Mouse (Mus musculus) gastrocnemius, adult 2 months (tissue): ENCODE results near the gene Fam171a1. TPM values are rescaled to one million over a fixed set of nuclear protein-coding genes. Genes with fewer than 3 reads are reported as not detected.
A peak's percentile ranks its signal among the peaks of the same experiment; 100 is the strongest.

Experiments used
- DNase-seq: peaks from one replicate; pipeline ENCODE4 v3.0.0; 2022
- H3K27ac ChIP-seq: fragments of 200-600 bp; 2 replicates; pipeline ENCODE4 v1.8.1; 2022; ENCODE audit warnings: mild to moderate bottlenecking
- H3K4me3 ChIP-seq: fragments of 200-600 bp; 2 replicates; pipeline ENCODE4 v1.8.1; 2022; ENCODE audit warnings: mild to moderate bottlenecking, moderate library complexity
- CTCF ChIP-seq: fragments of 200-600 bp; IDR thresholded peaks from 2 replicates; pipeline ENCODE4 v1.8.1; 2022; ENCODE audit warnings: antibody characterized with exemption, mild to moderate bottlenecking, moderate library complexity
- intact Hi-C: fragments of 180-260 bp; cut with DNase I; formaldehyde crosslinking; loops from one replicate; pipeline ENCODE4 v1.15.1; 2025
- total RNA-seq, 2 experiments: library from RNA; stranded (reverse); gene quantifications; 2 replicates each; pipeline ENCODE4 v1.2.3; 2021

Fam171a1 gene
- total RNA-seq, 2 experiments from 2014 or later, result 2.5 to 3.9 TPM

DNA sequence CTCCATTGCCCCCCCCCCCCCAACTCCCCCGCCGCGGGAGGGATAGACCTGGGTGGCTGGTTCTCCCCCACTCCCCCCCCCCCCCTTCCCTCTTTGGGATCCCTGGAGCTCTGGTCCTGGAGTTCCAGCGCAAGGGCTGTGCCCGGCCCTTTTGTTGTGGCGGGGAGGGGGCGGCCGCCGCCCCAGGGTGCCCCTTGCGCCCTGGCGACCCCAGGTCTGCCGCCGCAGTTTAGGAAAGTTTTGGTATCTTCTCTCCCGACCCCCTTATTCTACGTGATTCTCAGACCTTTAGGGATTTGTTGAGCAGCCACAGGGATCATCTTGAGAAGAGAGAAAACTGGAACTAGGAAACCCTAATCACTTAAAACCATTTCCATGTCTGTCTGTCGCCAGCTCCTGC is 4.9 kb downstream of the Fam171a1 start:
- H3K4me3 ChIP-seq, result peak overlapping the region; percentile 89
- intact Hi-C loops, result loop anchor here (1.0 to 5.0 kb wide), 4 partner anchors 53 to 298 kb away; partner anchors contain the start of gene Rpp38
- no peak for TF ChIP-seq CTCF
- no peak for DNase-seq
- H3K27ac ChIP-seq, result peak overlapping the region; percentile 87

DNA sequence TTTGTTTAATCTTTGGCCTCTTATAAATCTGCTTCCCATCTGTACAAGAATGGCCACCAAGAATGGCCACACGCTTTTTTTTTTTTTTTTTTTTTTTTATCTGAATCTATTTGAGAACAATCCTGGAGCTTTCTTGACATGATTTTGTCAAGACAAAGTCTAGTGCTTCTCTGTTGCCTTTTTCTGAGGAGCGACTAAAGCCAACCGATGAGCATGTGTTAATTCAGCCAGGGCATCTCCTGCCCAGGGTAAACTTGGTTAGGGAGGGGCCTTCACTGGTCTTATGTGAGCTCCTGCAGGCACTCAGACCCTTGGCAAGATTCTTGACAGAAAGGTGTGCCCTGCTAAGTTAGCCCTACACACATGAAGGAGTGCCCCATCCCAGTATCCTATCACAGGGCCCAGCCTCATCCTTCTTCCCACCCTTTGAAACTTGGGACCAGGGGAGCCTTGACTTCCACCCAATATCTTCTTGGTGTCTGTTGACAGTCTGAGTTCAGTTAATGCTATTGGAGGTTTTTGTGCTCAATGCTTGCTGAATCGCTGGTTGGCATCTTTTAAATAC is 5.4 kb downstream of the Fam171a1 start:
- no peak for DNase-seq
- intact Hi-C loops, result loop anchor here (5.0 kb wide), 3 partner anchors 53 to 298 kb away; partner anchors contain the start of gene Rpp38
- TF ChIP-seq CTCF, result no peak
- Histone ChIP-seq H3K4me3 (peak overlapping the region; percentile 89), H3K27ac (peak overlapping the region; percentile 87)

DNA sequence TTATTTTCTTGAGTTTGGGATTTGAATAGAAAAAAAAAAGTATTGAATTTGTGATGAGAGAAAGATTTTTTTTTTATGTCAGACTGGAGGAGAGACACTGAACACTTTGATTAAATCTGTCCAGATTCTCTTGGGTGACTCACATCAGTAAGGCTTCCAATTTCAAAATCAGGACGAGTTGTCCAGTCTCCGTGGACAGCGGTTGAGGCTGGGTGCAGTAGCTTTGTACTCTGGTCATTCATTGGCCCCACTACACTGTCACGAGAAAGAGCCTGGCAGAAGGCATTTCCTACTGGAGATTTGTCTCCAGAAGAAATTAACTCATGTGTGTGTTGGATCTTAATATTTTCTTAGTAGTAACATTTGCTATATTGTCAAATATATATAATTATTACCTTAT is 8.5 kb downstream of the Fam171a1 start:
- no peak for DNase-seq
- H3K27ac ChIP-seq, result no peak overlapping the region
- no peak for TF ChIP-seq CTCF
- H3K4me3 ChIP-seq, result no peak overlapping the region
- intact Hi-C loops, result loop anchor here (5.0 kb wide), 1 partner anchor 40 kb away; no protein-coding TSS in a partner anchor

DNA sequence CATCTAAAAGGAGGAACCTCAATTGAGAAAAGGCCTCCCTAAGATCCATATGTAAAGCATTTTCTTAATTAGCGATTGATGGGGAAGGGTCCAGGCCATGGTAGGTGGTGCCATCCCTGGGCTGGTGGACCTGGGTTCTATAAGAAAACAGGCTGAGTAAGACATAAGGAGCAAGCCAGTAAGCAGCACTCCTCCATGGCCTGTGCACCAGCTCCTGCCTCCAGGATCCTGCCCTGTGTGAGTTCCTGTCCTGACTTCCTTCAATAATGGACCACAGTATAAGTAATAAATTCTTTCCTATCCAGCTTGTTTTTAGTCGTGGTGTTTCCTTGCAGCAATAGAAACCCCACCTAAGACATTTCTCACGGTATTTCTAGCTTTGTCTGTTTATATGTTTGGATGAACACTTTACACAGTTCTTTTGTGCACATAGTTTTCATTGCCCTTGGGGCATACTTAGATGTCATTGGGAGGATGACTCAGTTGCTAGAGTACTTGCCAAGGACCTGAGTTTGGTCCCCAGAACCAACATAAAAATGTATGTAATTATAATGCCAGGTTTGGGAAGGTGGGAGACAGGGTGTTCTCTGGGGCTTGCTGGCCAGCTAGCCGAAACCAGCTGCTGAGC is 13.3 kb downstream of the Fam171a1 start:
- no peak overlapping the region for H3K4me3 ChIP-seq
- H3K27ac ChIP-seq, result peak overlapping the region; percentile 44; the same call in 1 of the 2 replicates
- intact Hi-C loops, result no loop called here
- no peak for DNase-seq
- TF ChIP-seq CTCF, result no peak

DNA sequence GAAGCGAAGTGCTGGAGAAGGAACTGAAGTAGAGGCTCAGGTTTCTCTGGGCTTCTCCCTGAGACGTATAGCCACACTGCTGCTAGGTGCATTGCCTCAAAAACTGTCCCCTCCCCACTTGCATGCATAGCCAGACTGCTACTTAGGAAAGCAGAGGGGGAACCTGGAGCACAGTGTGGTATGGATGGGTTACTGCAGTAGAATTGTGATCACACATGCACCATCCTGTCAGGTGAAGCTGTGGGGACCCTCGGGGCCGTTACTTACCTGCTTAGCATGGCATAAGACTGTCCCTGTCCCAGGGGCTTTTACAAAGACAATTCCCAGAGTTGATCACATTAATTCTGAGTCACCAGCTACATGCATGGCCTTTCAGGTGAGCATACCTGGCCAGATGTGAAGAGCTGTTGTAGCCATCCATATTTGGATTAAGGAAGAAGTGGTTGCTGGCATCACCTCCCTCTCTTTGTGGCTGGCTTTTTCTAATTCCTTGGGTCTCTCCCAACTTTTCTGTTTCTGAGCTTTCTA is 14.4 kb downstream of the Fam171a1 start:
- DNase-seq, result no peak
- H3K27ac ChIP-seq, result peak overlapping the region; percentile 44
- intact Hi-C loops, result no loop called here
- no peak overlapping the region for H3K4me3 ChIP-seq
- TF ChIP-seq CTCF, result no peak

DNA sequence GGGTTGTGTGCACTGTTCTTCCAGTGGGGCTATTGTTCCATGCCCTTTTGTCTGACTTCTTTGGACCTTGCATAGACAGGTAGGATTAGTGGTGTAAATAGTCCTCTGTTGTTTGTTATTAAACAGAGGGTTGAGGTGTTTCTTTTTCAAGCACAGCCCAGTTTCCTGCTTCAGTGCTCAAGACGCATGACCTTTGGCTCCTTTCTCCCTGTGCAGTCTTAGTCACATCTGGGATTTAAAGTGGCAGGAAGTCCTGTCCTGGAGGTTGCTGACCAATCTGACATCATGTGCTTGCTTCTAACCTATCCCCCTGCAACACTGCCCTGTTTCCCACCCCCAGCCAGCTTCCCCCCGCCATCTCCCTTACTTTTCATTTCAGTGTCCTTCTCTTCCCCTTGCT is 14.9 kb downstream of the Fam171a1 start:
- Histone ChIP-seq H3K4me3 (no peak overlapping the region), H3K27ac (peak overlapping the region; percentile 44)
- TF ChIP-seq CTCF, result no peak
- intact Hi-C loops, result no loop called here
- DNase-seq, result no peak

DNA sequence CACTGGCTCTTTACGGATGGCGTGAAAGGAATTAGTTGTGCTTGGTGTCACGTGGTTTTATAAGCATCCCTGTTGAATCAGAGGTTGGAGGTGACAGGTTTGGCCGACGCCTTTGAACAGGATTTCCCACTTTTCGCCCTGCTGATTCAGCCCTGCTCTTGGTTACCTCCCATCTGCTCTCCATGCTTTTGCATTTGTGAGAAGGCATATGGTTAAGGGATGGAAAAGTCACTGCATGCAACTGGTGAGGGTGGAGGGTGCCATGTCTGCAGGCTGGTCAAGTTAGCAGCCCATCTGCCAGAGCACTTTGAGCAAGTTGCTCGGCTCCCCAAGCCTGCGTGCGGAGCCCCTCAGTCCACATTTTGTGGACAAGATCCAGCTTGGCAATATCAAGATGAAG is 18.4 kb downstream of the Fam171a1 start:
- H3K27ac ChIP-seq, result no peak overlapping the region
- intact Hi-C loops, result no loop called here
- no peak for TF ChIP-seq CTCF
- DNase-seq, result no peak
- H3K4me3 ChIP-seq, result no peak overlapping the region

DNA sequence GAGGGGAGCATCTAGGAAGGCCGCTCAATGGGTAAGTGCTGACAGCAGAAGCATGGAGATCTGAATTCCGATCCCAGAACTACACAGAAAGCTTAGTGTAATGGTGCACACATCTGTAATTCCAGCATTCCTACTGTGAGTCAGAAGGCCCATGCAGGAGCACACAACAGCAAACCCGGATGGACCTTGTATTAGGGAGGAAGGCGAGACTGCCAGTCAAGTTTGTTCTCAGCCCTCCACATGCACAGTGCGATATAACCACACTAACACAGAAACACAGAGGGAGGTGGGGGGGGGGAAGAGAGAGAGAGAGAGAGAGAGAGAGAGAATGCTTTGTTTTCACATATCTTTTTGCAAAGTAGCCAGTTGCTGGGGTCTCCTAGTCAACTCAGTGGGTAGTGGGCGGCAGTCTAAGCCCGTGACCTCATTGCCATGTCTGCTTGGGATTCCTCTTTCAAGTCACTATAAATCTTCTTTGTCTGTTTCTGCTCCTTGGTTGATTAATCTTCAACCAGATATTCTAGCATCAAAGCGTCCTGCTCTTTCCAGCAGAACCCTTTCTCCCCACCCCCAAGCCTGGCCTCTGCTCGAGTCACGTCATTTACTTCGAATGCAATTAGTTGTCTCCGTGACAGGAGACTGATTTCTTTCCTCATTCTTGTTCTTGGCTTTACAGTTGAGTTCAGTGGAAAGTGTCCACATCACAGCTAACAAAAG is 20.7 kb downstream of the Fam171a1 start:
- TF ChIP-seq CTCF, result no peak
- intact Hi-C loops, result no loop called here
- Histone ChIP-seq H3K4me3 (no peak overlapping the region), H3K27ac (no peak overlapping the region)
- no peak for DNase-seq

DNA sequence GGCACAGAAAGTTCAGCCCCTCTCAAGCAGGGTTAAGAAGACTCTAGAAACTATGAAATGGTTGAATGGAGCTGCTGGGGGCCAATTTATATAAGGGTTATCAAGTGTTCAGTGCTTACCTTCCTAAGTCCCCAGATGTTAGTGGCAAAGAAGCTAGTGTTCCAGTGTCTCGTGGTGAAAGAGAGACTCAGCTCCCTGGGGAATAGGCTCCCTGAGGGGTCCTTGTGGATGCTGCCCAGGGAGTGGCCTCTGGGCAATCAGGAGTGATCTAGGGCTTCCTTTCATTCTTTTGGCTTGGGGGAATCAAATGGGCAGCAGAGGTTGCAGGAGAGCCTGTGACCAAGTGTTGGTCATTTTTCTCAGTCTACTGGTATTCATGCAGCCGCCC is 21.3 kb downstream of the Fam171a1 start:
- no peak overlapping the region for H3K4me3 ChIP-seq
- no peak overlapping the region for H3K27ac ChIP-seq
- DNase-seq, result no peak
- intact Hi-C loops, result no loop called here
- TF ChIP-seq CTCF, result no peak

DNA sequence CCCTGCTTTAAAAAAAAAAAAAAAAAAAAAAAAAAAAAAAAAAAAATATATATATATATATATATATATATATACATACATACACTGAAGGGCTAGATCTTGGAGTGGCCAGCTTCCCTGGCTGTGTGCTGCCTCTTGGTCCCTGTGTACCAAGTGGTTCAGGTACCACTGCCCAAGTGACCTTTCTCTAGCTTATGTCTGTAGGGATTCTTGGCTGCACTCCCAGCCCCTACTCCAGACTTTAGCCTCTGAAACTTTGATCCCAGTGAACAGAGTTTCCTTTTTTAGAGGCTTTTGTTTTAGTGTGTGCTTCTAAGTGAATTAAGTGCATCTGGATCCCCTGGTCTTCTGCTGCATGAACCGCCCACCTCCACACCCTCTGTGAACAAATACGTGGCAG is 24.3 kb downstream of the Fam171a1 start:
- intact Hi-C loops, result no loop called here
- DNase-seq, result no peak
- H3K27ac ChIP-seq, result no peak overlapping the region; the same call in 1 of the 2 replicates
- H3K4me3 ChIP-seq, result no peak overlapping the region
- no peak for TF ChIP-seq CTCF

DNA sequence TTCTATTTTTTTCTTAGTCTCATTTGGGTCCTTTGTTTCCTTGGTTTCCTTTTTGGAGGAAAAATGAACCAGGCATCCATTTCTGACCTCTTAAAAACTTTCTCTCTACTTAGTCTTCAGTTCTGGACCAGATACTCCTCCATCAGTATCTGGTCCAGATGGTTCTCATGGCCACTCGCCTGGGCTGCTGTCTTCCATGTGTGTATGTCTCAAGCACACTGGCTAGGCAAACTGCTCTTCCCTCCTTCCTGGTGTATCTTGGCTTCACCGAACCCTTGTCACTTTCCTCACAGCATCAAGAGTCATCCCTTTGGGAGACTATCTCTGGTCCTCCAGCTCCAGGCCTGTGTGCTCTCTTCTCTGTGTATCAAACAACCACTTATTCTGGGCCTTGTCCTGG is 25.0 kb downstream of the Fam171a1 start:
- H3K4me3 ChIP-seq, result no peak overlapping the region
- intact Hi-C loops, result no loop called here
- TF ChIP-seq CTCF, result no peak
- H3K27ac ChIP-seq, result peak overlapping the region; percentile 31
- no peak for DNase-seq

DNA sequence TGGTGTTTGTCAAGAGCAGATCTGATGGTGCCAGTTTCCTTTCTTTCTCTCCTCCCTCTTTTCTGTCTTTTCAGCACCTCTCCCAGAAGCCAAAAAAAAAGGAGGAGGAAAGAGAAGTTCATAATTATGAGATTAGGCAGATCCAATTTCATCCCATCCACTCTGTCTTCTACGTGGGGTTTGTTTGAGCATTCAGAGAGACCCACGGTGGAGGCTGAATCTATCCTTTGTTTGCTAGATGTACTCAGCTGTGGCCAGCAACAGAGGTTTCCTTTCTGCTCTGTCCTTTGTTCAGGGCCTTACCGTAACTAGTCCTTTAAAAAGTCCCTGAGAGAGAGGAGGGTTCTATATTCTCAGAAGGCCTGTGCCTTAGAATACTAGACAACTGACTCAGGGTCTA is 25.6 kb downstream of the Fam171a1 start:
- intact Hi-C loops, result no loop called here
- TF ChIP-seq CTCF, result no peak
- peak overlapping the region; percentile 31 for H3K27ac ChIP-seq

DNA sequence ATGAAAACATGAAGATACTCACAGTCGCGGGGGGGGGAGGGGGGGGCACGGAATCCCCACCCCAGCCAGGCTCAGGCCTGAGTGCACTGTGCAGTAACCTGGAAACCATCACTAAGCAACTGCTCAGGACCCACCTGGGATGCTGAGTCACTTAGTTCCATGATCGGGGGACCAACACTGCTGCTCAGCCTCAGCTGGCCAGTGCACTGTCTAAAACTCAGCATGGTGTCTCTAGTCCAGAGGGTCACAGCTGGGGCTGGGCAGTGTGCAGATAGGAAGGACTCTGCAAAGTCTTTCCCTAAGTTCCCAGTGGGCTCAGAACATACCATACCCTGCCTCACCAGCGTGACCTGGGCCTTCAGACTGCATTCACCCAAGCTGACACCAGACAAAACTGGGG is 26.6 kb downstream of the Fam171a1 start:
- DNase-seq, result no peak
- Histone ChIP-seq H3K27ac (no peak overlapping the region), H3K4me3 (no peak overlapping the region)
- intact Hi-C loops, result no loop called here
- TF ChIP-seq CTCF, result no peak

More for the DNA sequence above, 25.6 kb downstream of the Fam171a1 start:
- no peak overlapping the region for H3K4me3 ChIP-seq
- DNase-seq, result no peak
